Mouse (Mus musculus): Measurements from ENCODE around the gene Xpa. TPM values are rescaled to one million over a fixed set of nuclear protein-coding genes. Genes with fewer than 3 reads are reported as not detected.

Xpa gene
- polyA plus RNA-seq, 1 experiment from 2014 or later: 23.8 TPM

- H3K27me3 ChIP-seq (ENCODE audit: control insufficient read depth, insufficient read depth, low read length): no peaks in the 10 kb centered on the region
- peaks cover 75% of the 10 kb centered on the region for H3K36me3 ChIP-seq (ENCODE audit: control insufficient read depth, insufficient read depth, low read length)
- H3K9me3 ChIP-seq (ENCODE audit: control insufficient read depth, low read length): no peaks in the 10 kb centered on the region
- ATAC-seq (ENCODE audit: low FRiP score, low TSS enrichment): no peak
- no peak overlapping the region for H3K27ac ChIP-seq (ENCODE audit: low read depth, low read length)
- WGBS: 90% methylated on average over 6 of the region's 6 CpGs
- H3K4me1 ChIP-seq (ENCODE audit: control insufficient read depth, insufficient read depth, low read length): peaks cover 16% of the 10 kb centered on the region
- no peak overlapping the region for H3K9ac ChIP-seq (ENCODE audit: low read depth, low read length)
- no peak overlapping the region for H3K4me3 ChIP-seq (ENCODE audit: low read length)
- H3K4me2 ChIP-seq (replicated peaks; ENCODE audit: low read depth, low read length): no peak overlapping the region
Observed at GRCm38 (mm10) chr4:46131791-46132190, 64.3 kb downstream of the Xpa start.

GRCm38 (mm10) chr4:46130221-46130620 lies 65.9 kb downstream of the Xpa start:
- 72% methylated on average over 3 of the region's 3 CpGs for WGBS
- Histone ChIP-seq H3K4me1 (ENCODE audit: control insufficient read depth, insufficient read depth, low read length) (peaks cover 12% of the 10 kb centered on the region), H3K9ac (ENCODE audit: low read depth, low read length) (no peak overlapping the region), H3K4me2 (replicated peaks; ENCODE audit: low read depth, low read length) (no peak overlapping the region), H3K27me3 (ENCODE audit: control insufficient read depth, insufficient read depth, low read length) (no peaks in the 10 kb centered on the region), H3K27ac (ENCODE audit: low read depth, low read length) (peak overlapping the region; percentile 76; the same call in 1 of the 2 replicates), H3K9me3 (ENCODE audit: control insufficient read depth, low read length) (no peaks in the 10 kb centered on the region), H3K4me3 (ENCODE audit: low read length) (no peak overlapping the region), H3K36me3 (ENCODE audit: control insufficient read depth, insufficient read depth, low read length) (peaks cover 79% of the 10 kb centered on the region)
- no peak for ATAC-seq (ENCODE audit: low FRiP score, low TSS enrichment)

DNA sequence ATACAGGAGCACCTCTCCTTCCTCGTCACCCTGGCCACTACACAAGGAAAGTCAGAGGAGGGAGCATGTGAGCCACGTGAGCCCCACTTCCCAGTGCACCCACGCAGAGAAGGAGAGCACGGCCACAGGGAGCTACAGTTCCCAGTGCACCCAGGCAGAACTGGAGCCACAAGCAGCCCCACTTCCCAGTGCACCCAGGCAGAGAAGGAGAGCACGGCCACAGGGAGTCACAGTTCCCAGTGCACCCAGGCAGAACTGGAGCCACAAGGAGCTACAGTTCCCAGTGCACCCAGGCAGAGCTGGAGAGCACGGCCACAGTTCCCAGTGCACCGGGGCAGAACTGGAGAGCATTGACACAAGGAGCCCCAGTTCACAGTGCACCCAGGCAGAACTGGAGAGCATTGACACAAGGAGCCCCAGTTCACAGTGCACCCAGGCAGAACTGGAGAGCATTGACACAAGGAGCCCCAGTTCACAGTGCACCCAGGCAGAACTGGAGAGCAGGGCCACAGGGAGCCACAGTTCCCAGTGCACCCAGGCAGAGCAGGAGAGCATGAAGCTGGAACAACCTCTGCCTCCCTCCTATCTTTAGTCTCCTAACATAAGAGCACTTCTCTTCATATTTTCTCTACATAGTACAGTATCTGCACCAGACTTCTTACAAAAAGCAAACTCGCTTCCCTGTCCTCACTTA lies 66.7 kb downstream of the Xpa start:
- no peak overlapping the region for H3K9ac ChIP-seq (ENCODE audit: low read depth, low read length)
- H3K36me3 ChIP-seq (ENCODE audit: control insufficient read depth, insufficient read depth, low read length): peaks cover 79% of the 10 kb centered on the region
- no peak overlapping the region for H3K4me3 ChIP-seq (ENCODE audit: low read length)
- peak; percentile 94 for ATAC-seq (ENCODE audit: low FRiP score, low TSS enrichment)
- peak overlapping the region; percentile 76 for H3K27ac ChIP-seq (ENCODE audit: low read depth, low read length)
- H3K4me2 ChIP-seq (replicated peaks; ENCODE audit: low read depth, low read length): 0 out of 2 replicates have a peak overlapping the region, but pooled peaks have one; percentile 5
- peaks cover 12% of the 10 kb centered on the region for H3K4me1 ChIP-seq (ENCODE audit: control insufficient read depth, insufficient read depth, low read length)
- no peaks in the 10 kb centered on the region for H3K9me3 ChIP-seq (ENCODE audit: control insufficient read depth, low read length)
- WGBS: 47% methylated on average over 8 of the region's 8 CpGs
- no peaks in the 10 kb centered on the region for H3K27me3 ChIP-seq (ENCODE audit: control insufficient read depth, insufficient read depth, low read length)

GRCm38 (mm10) chr4:46126541-46126940 lies 69.6 kb downstream of the Xpa start:
- Histone ChIP-seq H3K9me3 (ENCODE audit: control insufficient read depth, low read length) (no peaks in the 10 kb centered on the region), H3K4me3 (ENCODE audit: low read length) (no peak overlapping the region), H3K36me3 (ENCODE audit: control insufficient read depth, insufficient read depth, low read length) (peaks cover 79% of the 10 kb centered on the region), H3K4me1 (ENCODE audit: control insufficient read depth, insufficient read depth, low read length) (peaks cover 12% of the 10 kb centered on the region), H3K9ac (ENCODE audit: low read depth, low read length) (no peak overlapping the region), H3K27ac (ENCODE audit: low read depth, low read length) (no peak overlapping the region), H3K4me2 (replicated peaks; ENCODE audit: low read depth, low read length) (no peak overlapping the region), H3K27me3 (ENCODE audit: control insufficient read depth, insufficient read depth, low read length) (no peaks in the 10 kb centered on the region)
- ATAC-seq (ENCODE audit: low FRiP score, low TSS enrichment): no peak
- WGBS: 54% methylated on average over 2 of the region's 2 CpGs

- H3K4me1 ChIP-seq (ENCODE audit: control insufficient read depth, insufficient read depth, low read length): no peaks in the 10 kb centered on the region; the same call in 1 of the 2 replicates
- no peak overlapping the region for H3K4me2 ChIP-seq (replicated peaks; ENCODE audit: low read depth, low read length)
- no peak for ATAC-seq (ENCODE audit: low FRiP score, low TSS enrichment)
- no peaks in the 10 kb centered on the region for H3K9me3 ChIP-seq (ENCODE audit: control insufficient read depth, low read length)
- no peak overlapping the region for H3K27ac ChIP-seq (ENCODE audit: low read depth, low read length)
- H3K36me3 ChIP-seq (ENCODE audit: control insufficient read depth, insufficient read depth, low read length): peaks cover 85% of the 10 kb centered on the region
- no peak overlapping the region for H3K9ac ChIP-seq (ENCODE audit: low read depth, low read length)
- H3K4me3 ChIP-seq (ENCODE audit: low read length): no peak overlapping the region
- H3K27me3 ChIP-seq (ENCODE audit: control insufficient read depth, insufficient read depth, low read length): no peaks in the 10 kb centered on the region
- WGBS: 92% methylated on average over 6 of the region's 6 CpGs
Observed at GRCm38 (mm10) chr4:46123358-46123757, 72.8 kb downstream of the Xpa start.

DNA sequence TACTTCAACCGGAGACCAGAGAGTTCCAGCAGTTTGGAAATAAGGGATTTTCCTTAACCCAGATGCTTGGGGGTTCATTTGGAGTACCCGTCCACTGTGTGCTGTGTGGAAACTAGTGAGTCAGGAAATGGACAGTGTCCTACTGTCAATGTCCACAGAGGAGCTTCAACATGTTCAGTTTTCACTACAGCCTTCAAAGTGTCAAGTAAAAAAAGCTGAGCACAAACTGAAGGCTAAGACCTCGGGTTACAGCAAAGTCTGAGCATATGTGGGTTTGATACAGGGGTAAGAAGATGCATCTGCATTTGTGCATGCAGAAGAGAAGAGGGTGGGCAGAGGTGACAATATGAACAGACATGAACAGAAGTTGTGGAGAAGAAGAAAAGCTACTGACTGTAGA lies 75.3 kb downstream of the Xpa start:
- ATAC-seq (ENCODE audit: low FRiP score, low TSS enrichment): no peak
- WGBS: 88% methylated on average over 3 of the region's 3 CpGs
- no peaks in the 10 kb centered on the region for H3K4me1 ChIP-seq (ENCODE audit: control insufficient read depth, insufficient read depth, low read length)
- H3K9me3 ChIP-seq (ENCODE audit: control insufficient read depth, low read length): no peaks in the 10 kb centered on the region
- no peak overlapping the region for H3K27ac ChIP-seq (ENCODE audit: low read depth, low read length)
- H3K4me2 ChIP-seq (replicated peaks; ENCODE audit: low read depth, low read length): no peak overlapping the region
- no peaks in the 10 kb centered on the region for H3K27me3 ChIP-seq (ENCODE audit: control insufficient read depth, insufficient read depth, low read length)
- no peak overlapping the region for H3K9ac ChIP-seq (ENCODE audit: low read depth, low read length)
- peaks cover 97% of the 10 kb centered on the region for H3K36me3 ChIP-seq (ENCODE audit: control insufficient read depth, insufficient read depth, low read length)
- H3K4me3 ChIP-seq (ENCODE audit: low read length): no peak overlapping the region

GRCm38 (mm10) chr4:46119514-46120094 lies 76.5 kb downstream of the Xpa start:
- H3K9ac ChIP-seq (ENCODE audit: low read depth, low read length): no peak overlapping the region
- no peak overlapping the region for H3K27ac ChIP-seq (ENCODE audit: low read depth, low read length)
- H3K4me2 ChIP-seq (replicated peaks; ENCODE audit: low read depth, low read length): no peak overlapping the region
- H3K4me1 ChIP-seq (ENCODE audit: control insufficient read depth, insufficient read depth, low read length): no peaks in the 10 kb centered on the region
- WGBS: 73% methylated on average over 14 of the region's 14 CpGs
- 0 out of 2 replicates have a peak, but pooled peaks have one; percentile 41 for ATAC-seq (ENCODE audit: low FRiP score, low TSS enrichment)
- no peaks in the 10 kb centered on the region for H3K27me3 ChIP-seq (ENCODE audit: control insufficient read depth, insufficient read depth, low read length)
- H3K9me3 ChIP-seq (ENCODE audit: control insufficient read depth, low read length): no peaks in the 10 kb centered on the region
- H3K4me3 ChIP-seq (ENCODE audit: low read length): no peak overlapping the region
- H3K36me3 ChIP-seq (ENCODE audit: control insufficient read depth, insufficient read depth, low read length): peaks cover 97% of the 10 kb centered on the region

DNA sequence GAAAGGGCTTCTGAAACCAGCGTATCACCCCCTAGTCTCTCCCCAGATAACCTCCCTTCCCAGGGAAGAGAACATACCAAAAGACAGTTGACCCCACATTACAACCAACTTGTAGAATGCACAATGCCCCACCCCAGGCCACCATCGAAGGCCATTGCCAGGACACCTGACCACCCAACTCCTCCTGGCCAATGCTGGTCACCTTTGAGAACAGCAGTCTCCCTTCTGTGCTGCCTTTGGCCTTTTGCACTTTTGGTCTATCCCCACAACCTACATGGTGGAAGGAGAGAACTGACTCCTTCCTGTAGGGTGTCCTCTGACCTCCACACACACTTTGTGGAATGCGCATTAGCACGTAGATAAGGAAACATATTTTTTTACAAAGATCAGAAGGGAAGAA lies 78.6 kb downstream of the Xpa start:
- Histone ChIP-seq H3K36me3 (ENCODE audit: control insufficient read depth, insufficient read depth, low read length) (peaks cover 92% of the 10 kb centered on the region), H3K4me1 (ENCODE audit: control insufficient read depth, insufficient read depth, low read length) (no peaks in the 10 kb centered on the region), H3K9ac (ENCODE audit: low read depth, low read length) (no peak overlapping the region), H3K27me3 (ENCODE audit: control insufficient read depth, insufficient read depth, low read length) (no peaks in the 10 kb centered on the region), H3K4me3 (ENCODE audit: low read length) (no peak overlapping the region), H3K4me2 (replicated peaks; ENCODE audit: low read depth, low read length) (no peak overlapping the region), H3K27ac (ENCODE audit: low read depth, low read length) (no peak overlapping the region), H3K9me3 (ENCODE audit: control insufficient read depth, low read length) (no peaks in the 10 kb centered on the region)
- WGBS: 96% methylated on average over 4 of the region's 4 CpGs
- no peak for ATAC-seq (ENCODE audit: low FRiP score, low TSS enrichment)

GRCm38 (mm10) chr4:46116544-46117175 lies 79.5 kb downstream of the Xpa start:
- H3K4me1 ChIP-seq (ENCODE audit: control insufficient read depth, insufficient read depth, low read length): no peaks in the 10 kb centered on the region
- no peak overlapping the region for H3K4me2 ChIP-seq (replicated peaks; ENCODE audit: low read depth, low read length)
- no peak overlapping the region for H3K9ac ChIP-seq (ENCODE audit: low read depth, low read length)
- H3K27me3 ChIP-seq (ENCODE audit: control insufficient read depth, insufficient read depth, low read length): no peaks in the 10 kb centered on the region
- H3K9me3 ChIP-seq (ENCODE audit: control insufficient read depth, low read length): no peaks in the 10 kb centered on the region
- H3K4me3 ChIP-seq (ENCODE audit: low read length): no peak overlapping the region
- 69% methylated on average over 9 of the region's 10 CpGs for WGBS
- ATAC-seq (ENCODE audit: low FRiP score, low TSS enrichment): no peak
- no peak overlapping the region for H3K27ac ChIP-seq (ENCODE audit: low read depth, low read length)
- peaks cover 83% of the 10 kb centered on the region for H3K36me3 ChIP-seq (ENCODE audit: control insufficient read depth, insufficient read depth, low read length)

Measured in kidney, embryonic 14.5 days (tissue).